Mouse (Mus musculus): ENCODE results near the gene Phf2.

GRCm38 (mm10) chr13:48850326-48850725 lies 20.6 kb downstream of the Phf2 start:
- TF ChIP-seq POLR2A (IDR thresholded peaks at IDR 0.05; ENCODE audit: borderline replicate concordance, control insufficient read depth, low read depth, low read length) (no peak), CTCF (IDR thresholded peaks at IDR 0.05; ENCODE audit: control insufficient read depth, insufficient read depth, low read length) (no peak)

Data from bone marrow, adult 2 months (tissue).